Mouse (Mus musculus) thymus, adult 2 months (tissue): ENCODE measurements around the gene Atxn7. TPM values are rescaled to one million over a fixed set of nuclear protein-coding genes. Genes with fewer than 3 reads are reported as not detected.
A peak's percentile ranks its signal among the peaks of the same experiment; 100 is the strongest.
"Not testable (repeated sequence)": the region's sequence is repeated elsewhere in the genome, so short reads cannot be mapped to it uniquely, and the experiment has no call there.

ENCODE experiments used
- DNase-seq: peaks from one replicate; pipeline ENCODE4 v3.0.0; 2021
- H3K27ac ChIP-seq: fragments of 200-500 bp; 2 replicates; pipeline ENCODE4 v1.5.1; 2012; ENCODE audit warnings: low read length, control low read depth; ENCODE audit not compliant: control insufficient read depth, insufficient read depth
- H3K27me3 ChIP-seq: fragments of 200-500 bp; 2 replicates; pipeline ENCODE4 v1.6.1; 2012; ENCODE audit warnings: mild to moderate bottlenecking, low read length, moderate library complexity, mixed read lengths; ENCODE audit not compliant: control insufficient read depth, insufficient read depth
- H3K36me3 ChIP-seq: fragments of 200-500 bp; 2 replicates; pipeline ENCODE4 v1.6.1; 2012; ENCODE audit warnings: mild to moderate bottlenecking, low read length, moderate library complexity; ENCODE audit not compliant: control insufficient read depth, insufficient read depth
- H3K4me1 ChIP-seq: fragments of 200-500 bp; replicated peaks from 2 replicates; pipeline ENCODE4 v1.6.1; 2012; ENCODE audit warnings: low read length; ENCODE audit not compliant: control insufficient read depth, insufficient read depth
- H3K4me3 ChIP-seq: fragments of 200-500 bp; 2 replicates; pipeline ENCODE4 v1.5.1; 2012; ENCODE audit warnings: mild to moderate bottlenecking, low read length, control low read depth, moderate library complexity; ENCODE audit not compliant: control insufficient read depth, insufficient read depth
- CTCF ChIP-seq: fragments of 200-500 bp; IDR thresholded peaks from 2 replicates; pipeline ENCODE4 v1.5.1; 2012; ENCODE audit warnings: mild to moderate bottlenecking, control low read depth, low read length, moderate library complexity, borderline replicate concordance; ENCODE audit not compliant: control insufficient read depth, poor library complexity, insufficient read depth; ENCODE audit errors: extremely low read depth
- POLR2A ChIP-seq: fragments of 200-500 bp; IDR thresholded peaks from 2 replicates; pipeline ENCODE4 v1.6.1; 2012; ENCODE audit warnings: mild to moderate bottlenecking, low read length, control low read depth, moderate library complexity; ENCODE audit not compliant: control insufficient read depth, poor library complexity, insufficient read depth; ENCODE audit errors: extremely low read depth
- WGBS: fragments of 180-500 bp; shearing (Covaris S2); methylation state at CpG from one replicate; pipeline ENCODE4 v1.1.7; 2018; 5-methylcytosine and 5-hydroxymethylcytosine counted together
- polyA plus RNA-seq: library from polyadenylated mRNA; depleted of rRNA; stranded (reverse); fragments of >200 nt; gene quantifications from 2 replicates; pipeline ENCODE4 v1.2.3, GENCODE M21; 2012

Atxn7 gene
- polyA plus RNA-seq, 1 experiment: 55.1 TPM

DNA sequence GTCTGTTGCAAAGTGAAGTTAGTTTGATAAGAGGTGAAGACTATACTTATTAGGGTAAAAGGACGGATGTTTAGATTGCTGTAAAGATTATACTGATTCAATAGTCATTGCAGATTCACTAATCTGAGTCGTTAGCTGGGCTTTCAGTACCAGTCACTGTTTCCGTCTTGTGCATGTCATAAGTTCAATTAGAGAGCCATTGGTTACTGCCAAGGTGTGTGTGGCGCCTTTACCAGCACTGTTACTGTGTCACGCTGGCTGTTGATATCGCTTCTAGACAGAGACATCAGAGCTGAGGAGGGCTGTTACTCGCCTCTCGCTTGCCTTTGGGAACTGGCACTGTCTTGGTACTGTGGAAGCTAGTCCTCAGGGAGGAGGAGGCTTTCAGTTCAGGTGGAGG lies 64.6 kb downstream of the Atxn7 start:
- H3K4me3 ChIP-seq: no peak overlapping the region
- no peak for DNase-seq
- no peaks in the 10 kb centered on the region for H3K36me3 ChIP-seq
- H3K4me1 ChIP-seq: no peaks in the 10 kb centered on the region
- no peak overlapping the region for H3K27ac ChIP-seq
- no peaks in the 10 kb centered on the region for H3K27me3 ChIP-seq
- TF ChIP-seq POLR2A (no peak), CTCF (no peak)
- WGBS: 97% methylated on average over 8 of the region's 8 CpGs

DNA sequence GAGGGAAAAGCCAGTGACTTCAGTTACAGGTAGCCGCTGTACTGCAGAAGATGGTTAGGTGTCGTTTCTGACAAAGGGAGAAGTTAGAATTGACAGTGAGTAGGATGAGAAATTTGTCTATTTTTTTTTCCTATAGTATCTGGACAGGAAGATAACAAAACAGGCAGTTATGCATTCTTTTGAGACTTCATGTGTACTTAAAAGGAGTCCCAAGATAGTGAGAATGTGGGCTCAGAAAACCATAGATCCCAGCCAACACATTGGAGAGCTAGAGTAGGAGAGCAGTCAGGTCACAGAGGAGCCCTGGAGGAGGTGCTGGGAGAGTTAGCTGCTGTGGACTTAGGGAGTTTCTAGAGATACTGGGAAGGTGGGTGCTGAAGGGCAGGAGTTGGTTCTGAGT lies 69.4 kb downstream of the Atxn7 start:
- Histone ChIP-seq H3K27me3 (no peaks in the 10 kb centered on the region), H3K36me3 (no peaks in the 10 kb centered on the region; the same call in 1 of the 2 replicates), H3K4me1 (no peaks in the 10 kb centered on the region), H3K27ac (no peak overlapping the region), H3K4me3 (no peak overlapping the region)
- no peak for DNase-seq
- 93% methylated on average over 2 of the region's 2 CpGs for WGBS
- TF ChIP-seq CTCF (no peak), POLR2A (no peak)

DNA sequence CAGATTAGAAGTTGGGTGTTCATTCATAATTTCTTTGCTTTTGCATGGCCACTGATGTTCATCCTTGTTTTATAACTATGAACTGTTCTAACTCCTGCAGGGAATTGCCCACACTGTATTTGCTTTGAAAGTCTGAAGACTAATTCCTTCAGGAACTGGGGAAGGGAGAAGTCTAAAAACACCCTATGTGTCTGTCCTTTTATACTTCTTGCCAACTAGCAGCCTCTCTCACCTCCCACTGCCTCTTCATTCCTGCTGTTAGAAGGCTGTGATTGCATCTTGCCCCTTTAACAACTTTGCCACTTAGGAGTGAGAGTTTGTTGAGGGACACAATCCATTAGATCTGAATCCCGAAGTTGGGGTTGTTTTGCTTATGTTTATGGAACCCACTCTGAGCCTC lies 71.6 kb downstream of the Atxn7 start:
- H3K4me1 ChIP-seq: no peaks in the 10 kb centered on the region
- no peak for DNase-seq
- H3K27ac ChIP-seq: no peak overlapping the region
- H3K27me3 ChIP-seq: no peaks in the 10 kb centered on the region
- no peak for TF ChIP-seq POLR2A
- no peak for TF ChIP-seq CTCF
- H3K36me3 ChIP-seq: no peaks in the 10 kb centered on the region; the same call in 1 of the 2 replicates
- no peak overlapping the region for H3K4me3 ChIP-seq
- WGBS: 95% methylated on average over 1 of the region's 1 CpGs

DNA sequence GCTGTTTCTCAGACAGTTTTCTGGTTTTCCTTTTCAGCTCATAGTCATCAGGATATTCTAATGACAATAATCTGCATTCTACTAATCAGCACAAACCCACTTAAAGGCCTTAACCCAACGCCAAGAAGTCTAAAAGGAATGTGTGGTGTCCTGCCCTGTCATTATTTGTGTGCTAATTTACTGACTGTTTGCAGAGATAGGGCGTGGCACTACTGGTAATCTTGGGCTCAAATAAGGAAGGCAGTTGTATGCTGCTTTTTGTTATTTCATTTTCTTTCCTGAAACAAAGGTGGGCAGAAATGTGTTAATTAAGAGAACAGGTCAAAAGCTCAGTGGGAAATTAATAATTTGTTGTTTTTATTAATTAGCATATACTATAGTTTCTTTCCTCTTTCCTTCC lies 75.1 kb downstream of the Atxn7 start:
- Histone ChIP-seq H3K4me3 (no peak overlapping the region), H3K27ac (no peak overlapping the region), H3K36me3 (no peaks in the 10 kb centered on the region; the same call in 1 of the 2 replicates), H3K4me1 (no peaks in the 10 kb centered on the region), H3K27me3 (no peaks in the 10 kb centered on the region)
- TF ChIP-seq CTCF (no peak), POLR2A (no peak)
- WGBS: 91% methylated on average over 2 of the region's 2 CpGs
- no peak for DNase-seq

GRCm38 (mm10) chr14:14038233-14038632 lies 77.0 kb downstream of the Atxn7 start:
- 95% methylated on average over 2 of the region's 2 CpGs for WGBS
- H3K4me1 ChIP-seq: no peaks in the 10 kb centered on the region
- no peak overlapping the region for H3K4me3 ChIP-seq
- no peaks in the 10 kb centered on the region for H3K27me3 ChIP-seq
- no peak overlapping the region for H3K27ac ChIP-seq
- no peak for DNase-seq
- no peak for TF ChIP-seq POLR2A
- TF ChIP-seq CTCF: no peak
- H3K36me3 ChIP-seq: no peaks in the 10 kb centered on the region; the same call in 1 of the 2 replicates

- 32% methylated on average over 4 of the region's 4 CpGs for WGBS
- H3K36me3 ChIP-seq: no peaks in the 10 kb centered on the region; the same call in 1 of the 2 replicates
- H3K4me3 ChIP-seq: no peak overlapping the region
- H3K27me3 ChIP-seq: no peaks in the 10 kb centered on the region
- DNase-seq: peak; percentile 9
- TF ChIP-seq CTCF: no peak
- no peaks in the 10 kb centered on the region for H3K4me1 ChIP-seq
- no peak overlapping the region for H3K27ac ChIP-seq
Observed at GRCm38 (mm10) chr14:14042336-14042735, 81.1 kb downstream of the Atxn7 start.

DNA sequence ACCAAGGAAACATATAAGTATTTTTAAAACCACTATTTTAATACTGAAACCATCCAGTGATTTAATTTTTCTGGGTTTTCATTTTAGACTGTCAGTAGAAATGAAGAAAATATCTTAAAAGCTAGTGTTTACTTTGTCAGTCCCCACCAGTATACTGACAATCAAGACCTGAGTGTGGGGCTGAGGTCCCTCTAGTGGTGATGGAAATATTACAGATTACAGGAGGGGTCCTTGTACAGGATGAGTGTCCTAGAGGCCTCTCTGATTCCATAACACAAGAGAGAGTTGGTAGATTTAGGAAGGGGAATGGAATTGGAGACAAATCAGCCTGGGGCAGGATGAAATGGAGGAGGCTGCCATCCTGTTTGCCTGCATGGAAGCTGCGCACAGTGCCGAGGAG lies 93.1 kb downstream of the Atxn7 start:
- Histone ChIP-seq H3K36me3 (peaks cover 3% of the 10 kb centered on the region; the same call in 1 of the 2 replicates), H3K4me1 (no peaks in the 10 kb centered on the region), H3K27ac (no peak overlapping the region), H3K27me3 (no peaks in the 10 kb centered on the region), H3K4me3 (no peak overlapping the region)
- DNase-seq: peak; percentile 38
- TF ChIP-seq CTCF (no peak), POLR2A (no peak)
- 98% methylated on average over 2 of the region's 2 CpGs for WGBS

- DNase-seq, H3K27me3 ChIP-seq, H3K4me1 ChIP-seq, H3K27ac ChIP-seq, H3K36me3 ChIP-seq, H3K4me3 ChIP-seq: not testable (repeated sequence)
Observed at GRCm38 (mm10) chr14:14059606-14060005, 98.4 kb downstream of the Atxn7 start.
